Comparison of ENCODE assay signal across 8 mouse cellular contexts in the genomic region with DNA sequence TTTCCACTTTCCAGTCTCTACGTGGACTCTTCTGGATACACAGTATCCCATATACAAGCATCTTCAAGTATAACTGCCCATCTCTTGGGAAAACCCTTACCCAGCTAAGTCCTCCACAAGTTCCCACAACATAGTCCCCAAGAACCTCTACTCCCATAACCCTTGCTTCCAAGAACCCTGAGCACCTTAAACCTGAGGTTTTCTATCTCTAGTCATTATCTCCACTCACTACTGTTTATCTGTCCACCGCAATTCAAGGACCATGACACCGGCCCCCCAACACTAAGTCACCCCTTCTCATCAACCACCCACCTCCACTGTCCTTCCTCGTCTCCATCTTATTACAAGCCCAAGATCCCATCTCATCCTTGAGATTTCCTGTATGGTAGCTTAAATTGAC. TPM values are rescaled to one million over a fixed set of nuclear protein-coding genes. Genes with fewer than 3 reads are reported as not detected.
DNase-seq lines count a peak whose midpoint lies in the region; ATAC-seq and TF ChIP-seq lines count a peak whose summit lies in the region.

No protein-coding gene starts in this region.

- H3K4me2 ChIP-seq in heart, embryonic 12.5 days, result peak overlapping the region; percentile 91
- peak overlapping the region; percentile 75 for H3K4me2 ChIP-seq in forebrain, postnatal 0 days (ENCODE audit: low read depth)
- peak overlapping the region; percentile 85 for H3K4me2 ChIP-seq in liver, postnatal 0 days (ENCODE audit: low read depth, low read length)

- no peaks in the 10 kb centered on the region for H3K9me3 ChIP-seq in heart, embryonic 12.5 days (replicated peaks)
- no peaks in the 10 kb centered on the region for H3K9me3 ChIP-seq in ES-E14 (ENCODE audit: control insufficient read depth, insufficient read depth, low read depth, low read length)
- H3K9me3 ChIP-seq in forebrain, postnatal 0 days (ENCODE audit: low read length), result no peaks in the 10 kb centered on the region
- no peaks in the 10 kb centered on the region for H3K9me3 ChIP-seq in liver, postnatal 0 days (ENCODE audit: low read length)

- peaks cover 34% of the 10 kb centered on the region for H3K36me3 ChIP-seq in heart, embryonic 12.5 days
- H3K36me3 ChIP-seq in ES-E14 (ENCODE audit: control insufficient read depth, insufficient read depth, low read length, poor library complexity, severe bottlenecking), result peaks cover 23% of the 10 kb centered on the region
- H3K36me3 ChIP-seq in forebrain, postnatal 0 days (ENCODE audit: insufficient read depth), result peaks cover 32% of the 10 kb centered on the region
- peaks cover 30% of the 10 kb centered on the region for H3K36me3 ChIP-seq in liver, postnatal 0 days (replicated peaks; ENCODE audit: insufficient read depth, low read length)

- no peak for ATAC-seq in heart, embryonic 12.5 days (ENCODE audit: insufficient number of reproducible peaks, low FRiP score)
- no peak for ATAC-seq in forebrain, postnatal 0 days
- ATAC-seq in liver, postnatal 0 days, result no peak

- peaks cover 7% of the 10 kb centered on the region for H3K27me3 ChIP-seq in heart, embryonic 12.5 days (replicated peaks)
- no peaks in the 10 kb centered on the region for H3K27me3 ChIP-seq in forebrain, postnatal 0 days (ENCODE audit: insufficient read depth, low read length)
- H3K27me3 ChIP-seq in liver, postnatal 0 days (ENCODE audit: insufficient read depth, low read length), result no peaks in the 10 kb centered on the region

- H3K9ac ChIP-seq in heart, embryonic 12.5 days, result peak overlapping the region; percentile 97
- peak overlapping the region; percentile 97 for H3K9ac ChIP-seq in ES-E14 (ENCODE audit: insufficient read depth, low read depth, low read length, poor library complexity, severe bottlenecking)
- H3K9ac ChIP-seq in forebrain, postnatal 0 days, result peak overlapping the region; percentile 94
- H3K9ac ChIP-seq in liver, postnatal 0 days (replicated peaks), result peak overlapping the region; percentile 100

- no peak for TF ChIP-seq EP300 in liver, postnatal 0 days (IDR thresholded peaks at IDR 0.05; ENCODE audit: low read depth)

- TF ChIP-seq CTCF in forebrain, postnatal 0 days (IDR thresholded peaks at IDR 0.05; ENCODE audit: low read depth), result no peak
- TF ChIP-seq CTCF in liver, postnatal 0 days (IDR thresholded peaks at IDR 0.05; ENCODE audit: low read depth), result no peak

- DNase-seq in heart, adult 9 months (ENCODE audit: low spot score in 2 of 2), result no peak
- DNase-seq in ES-E14 (ENCODE audit: low read depth, low spot score), result no peak
- no peak for DNase-seq in forebrain, postnatal 0 days
- no peak for DNase-seq in liver, postnatal 0 days
- no peak for DNase-seq in ovary, postnatal 10 days (ENCODE audit: low spot score)
- DNase-seq in natural killer cell, adult 2 months (ENCODE audit: low spot score in 2 of 2), result no peak
- DNase-seq in retina, postnatal 1 day, result no peak

- WGBS in heart, embryonic 12.5 days, result 29% methylated on average over 4 of the region's 4 CpGs
- 57% methylated on average over 4 of the region's 4 CpGs for WGBS in forebrain, postnatal 0 days
- 24% methylated on average over 4 of the region's 4 CpGs for WGBS in liver, postnatal 0 days (ENCODE audit: insufficient replicate concordance)

- peak overlapping the region; percentile 85 for H3K4me3 ChIP-seq in heart, embryonic 12.5 days
- peak overlapping the region; percentile 85 to 92 for H3K4me3 ChIP-seq in ES-E14 (ENCODE audit: insufficient read depth in 1 of 2, low read depth in 1 of 2, low read length in 2 of 2, poor library complexity in 1 of 2, severe bottlenecking in 1 of 2)
- H3K4me3 ChIP-seq in forebrain, postnatal 0 days (ENCODE audit: low read depth, low read length), result peak overlapping the region; percentile 90
- peak overlapping the region; percentile 85 for H3K4me3 ChIP-seq in liver, postnatal 0 days (ENCODE audit: low read depth, low read length)

- in situ Hi-C loops in ES-E14 (cut with MboI; ENCODE audit: low sequenced_read_pairs in 2 of 2, unreplicated experiment in 2 of 2), result no loop called here

- H3K27ac ChIP-seq in heart, embryonic 12.5 days (ENCODE audit: poor library complexity, severe bottlenecking), result peak overlapping the region; percentile 99
- no peak overlapping the region; the same call in 1 of the 2 replicates for H3K27ac ChIP-seq in ES-E14 (ENCODE audit: insufficient read depth, low read depth, low read length, poor library complexity, severe bottlenecking)
- no peak overlapping the region; the same call in 1 of the 2 replicates for H3K27ac ChIP-seq in forebrain, postnatal 0 days (ENCODE audit: low read depth, low read length)
- H3K27ac ChIP-seq in liver, postnatal 0 days (ENCODE audit: low read depth), result peak overlapping the region; percentile 100

- H3K4me1 ChIP-seq in heart, embryonic 12.5 days (replicated peaks), result peaks cover 42% of the 10 kb centered on the region
- H3K4me1 ChIP-seq in ES-E14 (ENCODE audit: control insufficient read depth in 2 of 2, insufficient read depth in 2 of 2, low read length in 2 of 2, poor library complexity in 1 of 2), result peaks cover 0 to 12% of the 10 kb centered on the region in 2 experiments; a peak in 2 of 4 replicates
- H3K4me1 ChIP-seq in forebrain, postnatal 0 days (ENCODE audit: insufficient read depth), result peaks cover 21% of the 10 kb centered on the region
- H3K4me1 ChIP-seq in liver, postnatal 0 days (ENCODE audit: insufficient read depth), result peaks cover 39% of the 10 kb centered on the region

TF ChIP-seq in ES-E14, 5 proteins besides CTCF, POLR2A, EP300 and RAD21:
- TF ChIP-seq MAFK (IDR thresholded peaks at IDR 0.05; ENCODE audit: insufficient read depth, low read depth, low read length), result no peak
- TF ChIP-seq ZNF384 (IDR thresholded peaks at IDR 0.05; ENCODE audit: low read depth, low read length), result no peak
- TF ChIP-seq HCFC1 (IDR thresholded peaks at IDR 0.05; ENCODE audit: borderline replicate concordance, insufficient read depth, low read length), result no peak
- no peak for TF ChIP-seq CHD2 (IDR thresholded peaks at IDR 0.05; ENCODE audit: low read depth, low read length)
- no peak for TF ChIP-seq ZC3H11A (IDR thresholded peaks at IDR 0.05; ENCODE audit: borderline replicate concordance, low read depth, low read length)

RNA-seq across cellular contexts. Expression of a gene that starts 1.3 kb away (rescaled TPM):
- polyA plus RNA-seq in heart, embryonic 12.5 days (2016; fragmentation: Nextera tagmentation; extraction: Ambion mirVana), result 160 and 170 TPM in 2 replicates
- 73.8 and 92.8 TPM in 2 replicates for total RNA-seq in ES-E14 (2012; rRNA removed)
- 336 and 344 TPM in 2 replicates for total RNA-seq in forebrain, postnatal 0 days (2014; rRNA removed)
- polyA plus RNA-seq in forebrain, postnatal 0 days (2015; fragmentation: Nextera tagmentation; extraction: Ambion mirVana), result 130 and 132 TPM in 2 replicates
- polyA plus RNA-seq in liver, postnatal 0 days (2015; fragmentation: Nextera tagmentation; extraction: Ambion mirVana), result 53.8 and 59.8 TPM in 2 replicates

RNA-seq across cellular contexts. Expression of a gene that starts 2.2 kb away (rescaled TPM):
- 127 and 131 TPM in 2 replicates for polyA plus RNA-seq in heart, embryonic 12.5 days (2016; fragmentation: Nextera tagmentation; extraction: Ambion mirVana)
- 103 and 143 TPM in 2 replicates for total RNA-seq in ES-E14 (2012; rRNA removed)
- total RNA-seq in forebrain, postnatal 0 days (2014; rRNA removed), result 131 and 160 TPM in 2 replicates
- polyA plus RNA-seq in forebrain, postnatal 0 days (2015; fragmentation: Nextera tagmentation; extraction: Ambion mirVana), result 210 and 239 TPM in 2 replicates
- polyA plus RNA-seq in liver, postnatal 0 days (2015; fragmentation: Nextera tagmentation; extraction: Ambion mirVana), result 132 TPM in 2 replicates

RNA-seq across cellular contexts. Expression of a gene that starts 17.8 kb away (rescaled TPM):
- polyA plus RNA-seq in heart, embryonic 12.5 days (2016; fragmentation: Nextera tagmentation; extraction: Ambion mirVana), result 2.0 and 2.3 TPM in 2 replicates
- total RNA-seq in ES-E14 (2012; rRNA removed), result 3.2 and 3.8 TPM in 2 replicates
- total RNA-seq in forebrain, postnatal 0 days (2014; rRNA removed), result 11.8 and 15.1 TPM in 2 replicates
- 10.1 and 12.9 TPM in 2 replicates for polyA plus RNA-seq in forebrain, postnatal 0 days (2015; fragmentation: Nextera tagmentation; extraction: Ambion mirVana)
- 0.26 and 0.29 TPM in 2 replicates for polyA plus RNA-seq in liver, postnatal 0 days (2015; fragmentation: Nextera tagmentation; extraction: Ambion mirVana)

RNA-seq across cellular contexts. Expression of a gene that starts 27.0 kb away (rescaled TPM):
- polyA plus RNA-seq in heart, embryonic 12.5 days (2016; fragmentation: Nextera tagmentation; extraction: Ambion mirVana), result 16.2 and 18.7 TPM in 2 replicates
- 23.7 and 26.7 TPM in 2 replicates for total RNA-seq in ES-E14 (2012; rRNA removed)
- 32.8 and 33.3 TPM in 2 replicates for total RNA-seq in forebrain, postnatal 0 days (2014; rRNA removed)
- 25.0 and 29.3 TPM in 2 replicates for polyA plus RNA-seq in forebrain, postnatal 0 days (2015; fragmentation: Nextera tagmentation; extraction: Ambion mirVana)
- 5.6 and 7.2 TPM in 2 replicates for polyA plus RNA-seq in liver, postnatal 0 days (2015; fragmentation: Nextera tagmentation; extraction: Ambion mirVana)

RNA-seq across cellular contexts. Expression of a gene that starts 37.9 kb away (rescaled TPM):
- 221 and 228 TPM in 2 replicates for polyA plus RNA-seq in heart, embryonic 12.5 days (2016; fragmentation: Nextera tagmentation; extraction: Ambion mirVana)
- 2,698 and 2,854 TPM in 2 replicates for total RNA-seq in ES-E14 (2012; rRNA removed)
- total RNA-seq in forebrain, postnatal 0 days (2014; rRNA removed), result 430 and 485 TPM in 2 replicates
- 209 and 211 TPM in 2 replicates for polyA plus RNA-seq in forebrain, postnatal 0 days (2015; fragmentation: Nextera tagmentation; extraction: Ambion mirVana)
- 56.0 and 59.1 TPM in 2 replicates for polyA plus RNA-seq in liver, postnatal 0 days (2015; fragmentation: Nextera tagmentation; extraction: Ambion mirVana)

Comparison
In these comparisons a context has a peak if more than half of its experiments do, and no peak if none do; other contexts are left out.
1. H3K27ac ChIP-seq: peak in heart, embryonic 12.5 days (single experiment) and liver, postnatal 0 days (single experiment); none in ES-E14 (single experiment) and forebrain, postnatal 0 days (single experiment).
2. Peak in every context shown above with its lines, with median percentiles within 50 percentile points of each other: H3K4me2 ChIP-seq, H3K4me3 ChIP-seq and H3K9ac ChIP-seq.